Mouse (Mus musculus) stomach, postnatal 0 days (tissue): ENCODE data around the gene Crtap.

ENCODE experiments used
- CTCF ChIP-seq: IDR thresholded peaks from 2 replicates; pipeline ENCODE4 v1.5.1; 2016; ENCODE audit warnings: antibody characterized with exemption, low read depth, mild to moderate bottlenecking, moderate library complexity
- EP300 ChIP-seq: optimal IDR thresholded peaks from 2 replicates; pipeline ENCODE3; 2016; ENCODE audit warnings: antibody characterized with exemption

- TF ChIP-seq CTCF (no peak), EP300 (no peak)
Measured at GRCm38 (mm10) chr9:114377168-114377567, 13.3 kb downstream of the Crtap start.
